Mouse (Mus musculus): ENCODE results near the gene Pramel1. TPM values are rescaled to one million over a fixed set of nuclear protein-coding genes. Genes with fewer than 3 reads are reported as not detected.
"Not testable (repeated sequence)": the region's sequence is repeated elsewhere in the genome, so short reads cannot be mapped to it uniquely, and the experiment has no call there.

Gene Pramel1
- total RNA-seq, 2 experiments from 2014 or later = not detected

DNA sequence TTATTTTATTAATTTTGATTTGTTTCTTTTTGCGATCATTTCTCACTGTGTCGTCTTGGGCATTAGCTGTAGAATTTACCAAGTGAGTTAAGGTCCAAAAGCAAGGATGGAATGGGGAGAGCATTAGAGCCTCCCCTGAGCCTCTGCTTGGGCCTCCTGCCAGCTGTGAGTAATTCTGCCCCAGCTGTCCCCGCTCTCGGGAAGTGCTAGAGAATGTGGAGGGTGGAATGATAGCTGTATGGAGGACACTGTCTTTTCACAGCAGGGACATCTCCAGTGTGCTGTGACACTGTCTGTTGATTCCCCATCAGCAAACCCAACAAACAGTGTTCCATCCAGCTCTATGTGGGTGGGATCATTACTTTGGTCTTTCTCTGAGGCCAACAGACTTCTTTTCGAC is 32.5 kb downstream of the Pramel1 start:
- DNase-seq; intact Hi-C loops (cut with DNase I): not testable (repeated sequence)

Other genes with a start within 250 kb of the Pramel1 start
- 10 to 100 TPM; 17.9 to 19.7 TPM for gene Prdm2, start 181.4 kb upstream of the Pramel1 start, total RNA-seq (2021)
- 1 to 10 TPM; 7.0 to 7.7 TPM for gene Pdpn, start 94.9 kb upstream of the Pramel1 start, total RNA-seq (2021)
- gene Lrrc38, start 44.7 kb upstream of the Pramel1 start, total RNA-seq (2021) = 10 to 100 TPM; 18.7 to 22.2 TPM
- gene Pramef8, start 18.0 kb downstream of the Pramel1 start, total RNA-seq (2021) = 1 to 10 TPM; 4.6 to 7.6 TPM
- gene Oog4, start 55.9 kb downstream of the Pramel1 start, total RNA-seq (2021) = not detected
- not detected for gene Gm13043, start 116.9 kb downstream of the Pramel1 start, total RNA-seq (2021)
- gene Gm13040, start 141.5 kb downstream of the Pramel1 start, total RNA-seq (2021) = not detected
- gene BC080695, start 157.3 kb downstream of the Pramel1 start, total RNA-seq (2021) = not detected
- gene Gm13057, start 157.3 kb downstream of the Pramel1 start, total RNA-seq (2021) = not detected
- not detected for gene Gm13083, start 220.6 kb downstream of the Pramel1 start, total RNA-seq (2021)

All from gastrocnemius, postnatal 36 days (tissue).